Mouse (Mus musculus) liver, postnatal 0 days (tissue): Measurements from ENCODE around the gene Cacna2d4.

Experiments
- CTCF ChIP-seq: sonication (generic); IDR thresholded peaks from 2 replicates; pipeline ENCODE4 v1.5.1; 2016; ENCODE audit warnings: antibody characterized with exemption, low read depth
- EP300 ChIP-seq: IDR thresholded peaks from 2 replicates; pipeline ENCODE4 v1.6.1; 2016; ENCODE audit warnings: antibody characterized with exemption, low read depth, mild to moderate bottlenecking

DNA sequence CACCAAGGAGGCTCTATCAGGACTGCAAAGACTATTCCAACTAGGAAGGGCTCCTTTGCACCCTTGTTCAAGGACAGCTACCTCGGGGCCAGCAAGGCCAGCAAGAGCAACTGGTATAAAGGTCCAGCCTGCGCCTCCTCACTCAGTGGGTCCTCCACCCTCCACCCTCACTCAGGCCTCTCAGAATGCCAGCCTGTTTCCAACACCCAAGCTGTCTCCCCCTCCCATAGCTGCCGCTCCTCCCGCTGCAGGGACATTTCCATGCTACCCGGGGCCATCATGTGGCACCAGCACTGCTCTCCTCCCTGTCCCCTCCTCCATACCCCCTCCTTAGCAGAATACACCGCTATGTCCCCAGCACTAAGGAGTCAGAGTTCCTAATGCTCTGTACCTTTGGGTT lies 93.6 kb downstream of the Cacna2d4 start:
- TF ChIP-seq CTCF, result no peak
- no peak for TF ChIP-seq EP300
